Comparison of ENCODE assay signal across 23 mouse cellular contexts in genomic region chr4:5459028-5459695, GRCm38 (mm10).
DNase-seq lines count a peak whose midpoint lies in the region; ATAC-seq and TF ChIP-seq lines count a peak whose summit lies in the region.
"Had no signal": no experiment of that assay in that cellular context is flagged by ENCODE, and none has a peak within 500 bp of the region (broad histone marks: within the 10 kb centered on the region; RNA-seq: fewer than 3 reads in every experiment).

No protein-coding gene starts in this region.

- no peak overlapping the region for H3K27ac ChIP-seq in intestine, embryonic 15.5 days
- no peak overlapping the region for H3K27ac ChIP-seq in intestine, embryonic 16.5 days (ENCODE audit: low read length)
- no peak overlapping the region for H3K27ac ChIP-seq in intestine, postnatal 0 days (ENCODE audit: low read depth, low read length)
- no peak overlapping the region for H3K27ac ChIP-seq in kidney, embryonic 14.5 days (ENCODE audit: low read depth, low read length)

- H3K9ac ChIP-seq in intestine, embryonic 15.5 days, result no peak overlapping the region
- no peak overlapping the region for H3K9ac ChIP-seq in intestine, embryonic 16.5 days (ENCODE audit: low read depth, low read length)
- H3K9ac ChIP-seq in intestine, postnatal 0 days (ENCODE audit: low read depth, low read length), result no peak overlapping the region
- no peak overlapping the region for H3K9ac ChIP-seq in kidney, embryonic 14.5 days (ENCODE audit: low read depth, low read length)

- ATAC-seq in intestine, embryonic 15.5 days, result peak; percentile 94
- peak; percentile 94 for ATAC-seq in intestine, embryonic 16.5 days
- peak; percentile 69 for ATAC-seq in intestine, postnatal 0 days
- no peak for ATAC-seq in kidney, embryonic 14.5 days (ENCODE audit: low FRiP score, low TSS enrichment)
- ATAC-seq: activated CD4-positive, CD25-positive, alpha-beta regulatory T cell, adult 4 months; CD4-positive, CD25-positive, alpha-beta regulatory T cell, adult 4 months; Patski had no signal

- H3K4me1 ChIP-seq in intestine, embryonic 15.5 days (replicated peaks), result no peaks in the 10 kb centered on the region
- H3K4me1 ChIP-seq in intestine, embryonic 16.5 days (ENCODE audit: control insufficient read depth, insufficient read depth, low read length), result no peaks in the 10 kb centered on the region
- no peaks in the 10 kb centered on the region for H3K4me1 ChIP-seq in intestine, postnatal 0 days (replicated peaks; ENCODE audit: control insufficient read depth, insufficient read depth, low read length)
- H3K4me1 ChIP-seq in kidney, embryonic 14.5 days (ENCODE audit: control insufficient read depth, insufficient read depth, low read length), result no peaks in the 10 kb centered on the region

- TF ChIP-seq CTCF in intestine, postnatal 0 days (IDR thresholded peaks at IDR 0.05; ENCODE audit: low read depth), result no peak

- H3K27me3 ChIP-seq in intestine, embryonic 15.5 days (replicated peaks), result no peaks in the 10 kb centered on the region
- no peaks in the 10 kb centered on the region for H3K27me3 ChIP-seq in intestine, embryonic 16.5 days (replicated peaks; ENCODE audit: control insufficient read depth, insufficient read depth, low read length)
- no peaks in the 10 kb centered on the region for H3K27me3 ChIP-seq in intestine, postnatal 0 days (replicated peaks; ENCODE audit: control insufficient read depth, insufficient read depth, low read length)
- no peaks in the 10 kb centered on the region for H3K27me3 ChIP-seq in kidney, embryonic 14.5 days (ENCODE audit: control insufficient read depth, insufficient read depth, low read length)
- H3K27me3 ChIP-seq: CH12.LX, Patski had no signal

- peak; percentile 14 for DNase-seq in MN1 (ENCODE audit: low spot score)
- DNase-seq in B cell, adult 2 months, result no peak
- DNase-seq in thymus, postnatal 10 days (ENCODE audit: low spot score in 2 of 2), result no peak
- no peak for DNase-seq in embryo, embryonic 11 days
- DNase-seq: adrenal gland, adult 2 months; adrenal gland, adult 8-10 months; adrenal gland, postnatal 10 days; adrenal gland, postnatal 14 days; adrenal gland, postnatal 25 days; adrenal gland, postnatal 36 days; cerebellum, adult 11 months; cerebellum, adult 11-12 months; cerebellum, adult 18-20 months; cerebellum, adult 2 months had no signal

- no peak overlapping the region for H3K4me2 ChIP-seq in intestine, embryonic 15.5 days (replicated peaks)
- H3K4me2 ChIP-seq in intestine, embryonic 16.5 days (ENCODE audit: low read depth, low read length), result no peak overlapping the region
- H3K4me2 ChIP-seq in intestine, postnatal 0 days (replicated peaks; ENCODE audit: low read depth), result no peak overlapping the region
- no peak overlapping the region for H3K4me2 ChIP-seq in kidney, embryonic 14.5 days (replicated peaks; ENCODE audit: low read depth, low read length)

- H3K36me3 ChIP-seq in intestine, embryonic 15.5 days, result no peaks in the 10 kb centered on the region
- no peaks in the 10 kb centered on the region for H3K36me3 ChIP-seq in intestine, embryonic 16.5 days (ENCODE audit: control insufficient read depth, insufficient read depth, low read length)
- no peaks in the 10 kb centered on the region for H3K36me3 ChIP-seq in intestine, postnatal 0 days (ENCODE audit: control insufficient read depth, insufficient read depth)
- H3K36me3 ChIP-seq in kidney, embryonic 14.5 days (ENCODE audit: control insufficient read depth, insufficient read depth, low read length), result no peaks in the 10 kb centered on the region
- H3K36me3 ChIP-seq: G1E had no signal

- no peaks in the 10 kb centered on the region for H3K9me3 ChIP-seq in intestine, embryonic 15.5 days
- no peaks in the 10 kb centered on the region for H3K9me3 ChIP-seq in intestine, embryonic 16.5 days (ENCODE audit: control insufficient read depth, low read length)
- no peaks in the 10 kb centered on the region for H3K9me3 ChIP-seq in intestine, postnatal 0 days (ENCODE audit: control insufficient read depth)
- H3K9me3 ChIP-seq in kidney, embryonic 14.5 days (ENCODE audit: control insufficient read depth, low read length), result no peaks in the 10 kb centered on the region
- H3K9me3 ChIP-seq: G1E had no signal

- no peak overlapping the region for H3K4me3 ChIP-seq in intestine, embryonic 15.5 days (replicated peaks)
- H3K4me3 ChIP-seq in intestine, embryonic 16.5 days (ENCODE audit: low read length), result no peak overlapping the region
- no peak overlapping the region for H3K4me3 ChIP-seq in intestine, postnatal 0 days (ENCODE audit: low read depth, low read length)
- H3K4me3 ChIP-seq in kidney, embryonic 14.5 days (ENCODE audit: low read length), result no peak overlapping the region
